Mouse (Mus musculus) layer of hippocampus, postnatal 14 days (tissue): ENCODE measurements around the gene Olfml2a. TPM values are rescaled to one million over a fixed set of nuclear protein-coding genes. Genes with fewer than 3 reads are reported as not detected.
A peak's percentile ranks its signal among the peaks of the same experiment; 100 is the strongest.
"Not testable (repeated sequence)": the region's sequence is repeated elsewhere in the genome, so short reads cannot be mapped to it uniquely, and the experiment has no call there.

Experiments used
- DNase-seq, 2 experiments: peaks; one replicate each; pipeline ENCODE4 v3.0.0; 2021 to 2022; ENCODE audit warnings: low spot score in 2 of 2, mixed read lengths in 1 of 2
- total RNA-seq, 2 experiments: library from RNA; stranded (reverse); gene quantifications; 2 replicates each; pipeline ENCODE4 v1.2.3; 2021

Gene Olfml2a
- total RNA-seq, 2 experiments from 2014 or later = 2.7 to 3.5 TPM

- peak; percentile 92 to 94 for DNase-seq
Observed at GRCm38 (mm10) chr2:39007865-39008264, 76.1 kb downstream of the Olfml2a start.

GRCm38 (mm10) chr2:39008350-39008851, 76.6 kb downstream of the Olfml2a start:
- no peak for DNase-seq

GRCm38 (mm10) chr2:39008954-39009365, 77.2 kb downstream of the Olfml2a start:
- DNase-seq = no peak

- not testable (repeated sequence) for DNase-seq
Observed at GRCm38 (mm10) chr2:39010144-39010543, 78.4 kb downstream of the Olfml2a start.

GRCm38 (mm10) chr2:39011264-39011663, 79.5 kb downstream of the Olfml2a start:
- no peak for DNase-seq

- no peak for DNase-seq
Observed at GRCm38 (mm10) chr2:39011971-39012370, 80.2 kb downstream of the Olfml2a start.

- no peak for DNase-seq
Observed at GRCm38 (mm10) chr2:39012768-39013279, 81.0 kb downstream of the Olfml2a start.

Other genes starting within 250 kb of the Olfml2a start
- gene Nr5a1, start 217.4 kb upstream of the Olfml2a start, total RNA-seq = not detected
- 1 to 10 TPM; 4.2 to 6.0 TPM for gene Nr6a1, start 4.3 kb upstream of the Olfml2a start, total RNA-seq
- under 1 TPM; 0.36 to 0.55 TPM for gene Wdr38, start 65.5 kb downstream of the Olfml2a start, total RNA-seq
- gene Arpc5l, start 73.4 kb downstream of the Olfml2a start, total RNA-seq = 10 to 100 TPM; 85.7 to 95.2 TPM
- 100 to 1,000 TPM; 246 to 254 TPM for gene Rpl35, start 73.6 kb downstream of the Olfml2a start, total RNA-seq
- gene Golga1, start 133.6 kb downstream of the Olfml2a start, total RNA-seq = 10 to 100 TPM; 29.1 to 37.7 TPM